Mouse (Mus musculus): Measurements from ENCODE around the gene Ifi27. TPM values are rescaled to one million over a fixed set of nuclear protein-coding genes. Genes with fewer than 3 reads are reported as not detected.
"Not testable (repeated sequence)": the region's sequence is repeated elsewhere in the genome, so short reads cannot be mapped to it uniquely, and the experiment has no call there.

The Ifi27 gene
- polyA plus RNA-seq, 2 experiments: 50.5 to 87.1 TPM

GRCm38 (mm10) chr12:103482781-103483180, 48.8 kb downstream of the Ifi27 start:
- Histone ChIP-seq H3K4me3 (replicated peaks; ENCODE audit: low read length) (no peak overlapping the region), H3K4me1 (ENCODE audit: control insufficient read depth, insufficient read depth, low read length) (no peaks in the 10 kb centered on the region), H3K9me3 (ENCODE audit: control insufficient read depth, low read length) (no peaks in the 10 kb centered on the region), H3K4me2 (replicated peaks; ENCODE audit: low read depth, low read length, severe bottlenecking) (no peak overlapping the region), H3K27ac (replicated peaks; ENCODE audit: low read depth, low read length) (no peak overlapping the region), H3K9ac (ENCODE audit: low read depth, low read length, severe bottlenecking) (no peak overlapping the region), H3K36me3 (ENCODE audit: control insufficient read depth, insufficient read depth, low read length) (no peaks in the 10 kb centered on the region), H3K27me3 (ENCODE audit: control insufficient read depth, insufficient read depth, low read length) (no peaks in the 10 kb centered on the region)
- TF ChIP-seq POLR2A (IDR thresholded peaks at IDR 0.05; ENCODE audit: borderline replicate concordance, extremely low read depth, insufficient read depth, insufficient read length): no peak
- no peak for DNase-seq (ENCODE audit: low spot score)
- ATAC-seq (ENCODE audit: low FRiP score, low read depth): no peak
- 69% methylated on average over 2 of the region's 2 CpGs for WGBS

- H3K9me3 ChIP-seq (ENCODE audit: control insufficient read depth, low read length); DNase-seq (ENCODE audit: low spot score); ATAC-seq (ENCODE audit: low FRiP score, low read depth); H3K27ac ChIP-seq (replicated peaks; ENCODE audit: low read depth, low read length); H3K4me3 ChIP-seq (replicated peaks; ENCODE audit: low read length); H3K4me2 ChIP-seq (replicated peaks; ENCODE audit: low read depth, low read length, severe bottlenecking); H3K27me3 ChIP-seq (ENCODE audit: control insufficient read depth, insufficient read depth, low read length); H3K4me1 ChIP-seq (ENCODE audit: control insufficient read depth, insufficient read depth, low read length); H3K9ac ChIP-seq (ENCODE audit: low read depth, low read length, severe bottlenecking); H3K36me3 ChIP-seq (ENCODE audit: control insufficient read depth, insufficient read depth, low read length): not testable (repeated sequence)
- 63% methylated on average over 9 of the region's 9 CpGs for WGBS
Measured at GRCm38 (mm10) chr12:103484200-103484972, 50.4 kb downstream of the Ifi27 start.

DNA sequence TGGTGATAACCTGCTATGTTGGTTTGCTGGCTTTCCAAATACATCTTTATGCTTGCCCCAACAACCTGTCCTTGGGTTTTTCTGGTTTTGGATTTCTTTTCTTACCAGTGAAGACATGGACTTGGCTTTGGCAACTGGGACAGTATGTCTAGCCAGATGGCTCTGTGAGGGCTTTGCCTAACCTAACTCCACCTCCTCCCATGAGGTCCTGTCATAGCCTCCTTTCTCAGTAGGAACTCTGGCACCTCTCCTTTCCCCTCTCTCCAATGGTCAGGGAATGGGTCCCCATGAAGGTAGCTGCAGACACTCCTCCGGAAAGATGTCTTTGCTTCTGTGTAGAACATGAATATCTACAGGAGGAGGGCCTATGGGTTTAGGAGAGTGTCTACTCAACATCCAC, 52.7 kb downstream of the Ifi27 start:
- Histone ChIP-seq H3K36me3 (ENCODE audit: control insufficient read depth, insufficient read depth, low read length) (no peaks in the 10 kb centered on the region), H3K27me3 (ENCODE audit: control insufficient read depth, insufficient read depth, low read length) (no peaks in the 10 kb centered on the region), H3K4me2 (replicated peaks; ENCODE audit: low read depth, low read length, severe bottlenecking) (no peak overlapping the region), H3K27ac (replicated peaks; ENCODE audit: low read depth, low read length) (no peak overlapping the region), H3K9me3 (ENCODE audit: control insufficient read depth, low read length) (no peaks in the 10 kb centered on the region), H3K4me1 (ENCODE audit: control insufficient read depth, insufficient read depth, low read length) (no peaks in the 10 kb centered on the region), H3K4me3 (replicated peaks; ENCODE audit: low read length) (no peak overlapping the region), H3K9ac (ENCODE audit: low read depth, low read length, severe bottlenecking) (no peak overlapping the region)
- no peak for TF ChIP-seq POLR2A (IDR thresholded peaks at IDR 0.05; ENCODE audit: borderline replicate concordance, extremely low read depth, insufficient read depth, insufficient read length)
- 87% methylated on average over 1 of the region's 1 CpGs for WGBS
- ATAC-seq (ENCODE audit: low FRiP score, low read depth): no peak
- no peak for DNase-seq (ENCODE audit: low spot score)

DNA sequence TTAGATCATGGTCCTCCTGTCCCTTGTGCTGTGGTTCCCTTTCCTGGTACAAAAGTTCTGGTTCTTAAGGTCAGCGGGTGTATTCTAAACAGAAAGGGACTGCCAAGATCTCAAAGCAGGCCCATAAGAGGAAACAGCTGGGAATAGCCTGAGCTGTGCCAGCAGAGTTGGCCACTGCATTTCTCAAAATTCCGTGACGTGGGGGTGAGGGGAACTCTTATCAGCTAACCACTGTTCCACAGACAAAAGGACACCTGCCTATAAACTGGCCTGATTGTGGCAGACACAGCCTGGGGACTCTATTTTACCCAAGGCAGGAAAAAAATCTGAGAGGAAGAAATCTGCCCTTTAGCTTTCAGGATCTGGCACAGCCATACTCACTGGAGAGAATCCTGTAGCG, 53.3 kb downstream of the Ifi27 start:
- Histone ChIP-seq H3K4me3 (replicated peaks; ENCODE audit: low read length) (no peak overlapping the region), H3K9me3 (ENCODE audit: control insufficient read depth, low read length) (no peaks in the 10 kb centered on the region), H3K27me3 (ENCODE audit: control insufficient read depth, insufficient read depth, low read length) (no peaks in the 10 kb centered on the region), H3K36me3 (ENCODE audit: control insufficient read depth, insufficient read depth, low read length) (no peaks in the 10 kb centered on the region), H3K27ac (replicated peaks; ENCODE audit: low read depth, low read length) (no peak overlapping the region), H3K9ac (ENCODE audit: low read depth, low read length, severe bottlenecking) (no peak overlapping the region), H3K4me1 (ENCODE audit: control insufficient read depth, insufficient read depth, low read length) (no peaks in the 10 kb centered on the region), H3K4me2 (replicated peaks; ENCODE audit: low read depth, low read length, severe bottlenecking) (no peak overlapping the region)
- DNase-seq (ENCODE audit: low spot score) (no peak), ATAC-seq (ENCODE audit: low FRiP score, low read depth) (no peak)
- no peak for TF ChIP-seq POLR2A (IDR thresholded peaks at IDR 0.05; ENCODE audit: borderline replicate concordance, extremely low read depth, insufficient read depth, insufficient read length)
- 56% methylated on average over 4 of the region's 4 CpGs for WGBS

- WGBS: 65% methylated on average over 2 of the region's 2 CpGs
- Histone ChIP-seq H3K36me3 (ENCODE audit: control insufficient read depth, insufficient read depth, low read length) (no peaks in the 10 kb centered on the region), H3K27me3 (ENCODE audit: control insufficient read depth, insufficient read depth, low read length) (no peaks in the 10 kb centered on the region), H3K27ac (replicated peaks; ENCODE audit: low read depth, low read length) (no peak overlapping the region), H3K4me1 (ENCODE audit: control insufficient read depth, insufficient read depth, low read length) (no peaks in the 10 kb centered on the region), H3K9me3 (ENCODE audit: control insufficient read depth, low read length) (no peaks in the 10 kb centered on the region), H3K9ac (ENCODE audit: low read depth, low read length, severe bottlenecking) (no peak overlapping the region), H3K4me3 (replicated peaks; ENCODE audit: low read length) (no peak overlapping the region), H3K4me2 (replicated peaks; ENCODE audit: low read depth, low read length, severe bottlenecking) (no peak overlapping the region)
- ATAC-seq (ENCODE audit: low FRiP score, low read depth) (no peak), DNase-seq (ENCODE audit: low spot score) (no peak)
- no peak for TF ChIP-seq POLR2A (IDR thresholded peaks at IDR 0.05; ENCODE audit: borderline replicate concordance, extremely low read depth, insufficient read depth, insufficient read length)
Measured at GRCm38 (mm10) chr12:103487750-103488149, 53.7 kb downstream of the Ifi27 start.

Other genes starting within 250 kb of the Ifi27 start
- gene Prima1, start 192.1 kb upstream of the Ifi27 start, polyA plus RNA-seq (2012; rRNA removed): 1.5 and 1.6 TPM in 2 replicates
- 0.48 and 0.53 TPM in 2 replicates for gene Prima1, start 192.1 kb upstream of the Ifi27 start, polyA plus RNA-seq (2014; fragmentation: Nextera tagmentation; extraction: Ambion mirVana)
- 0.16 and 0.31 TPM in 2 replicates for gene Fam181a, start 123.2 kb upstream of the Ifi27 start, polyA plus RNA-seq (2012; rRNA removed)
- gene Fam181a, start 123.2 kb upstream of the Ifi27 start, polyA plus RNA-seq (2014; fragmentation: Nextera tagmentation; extraction: Ambion mirVana): 0.14 TPM in 1 of 2 replicates, not detected in the other
- gene Asb2, start 78.2 kb upstream of the Ifi27 start, polyA plus RNA-seq (2012; rRNA removed): 13.8 and 18.2 TPM in 2 replicates
- 7.4 and 11.7 TPM in 2 replicates for gene Asb2, start 78.2 kb upstream of the Ifi27 start, polyA plus RNA-seq (2014; fragmentation: Nextera tagmentation; extraction: Ambion mirVana)
- 9.5 and 10.5 TPM in 2 replicates for gene Otub2, start 45.5 kb upstream of the Ifi27 start, polyA plus RNA-seq (2012; rRNA removed)
- 13.2 and 14.0 TPM in 2 replicates for gene Otub2, start 45.5 kb upstream of the Ifi27 start, polyA plus RNA-seq (2014; fragmentation: Nextera tagmentation; extraction: Ambion mirVana)
- gene 9330161L09Rik, start 26.4 kb upstream of the Ifi27 start, polyA plus RNA-seq (2012; rRNA removed): 0.47 and 1.0 TPM in 2 replicates
- gene 9330161L09Rik, start 26.4 kb upstream of the Ifi27 start, polyA plus RNA-seq (2014; fragmentation: Nextera tagmentation; extraction: Ambion mirVana): 0.32 and 0.68 TPM in 2 replicates
- 44.1 and 53.2 TPM in 2 replicates for gene Ddx24, start 8.4 kb upstream of the Ifi27 start, polyA plus RNA-seq (2012; rRNA removed)
- 81.5 and 91.3 TPM in 2 replicates for gene Ddx24, start 8.4 kb upstream of the Ifi27 start, polyA plus RNA-seq (2014; fragmentation: Nextera tagmentation; extraction: Ambion mirVana)
- 10.2 and 14.8 TPM in 2 replicates for gene Ifi27l2a, start 9.5 kb downstream of the Ifi27 start, polyA plus RNA-seq (2012; rRNA removed)
- 12.3 and 14.0 TPM in 2 replicates for gene Ifi27l2a, start 9.5 kb downstream of the Ifi27 start, polyA plus RNA-seq (2014; fragmentation: Nextera tagmentation; extraction: Ambion mirVana)
- not detected in 2 replicates for gene Ifi27l2b, start 23.0 kb downstream of the Ifi27 start, polyA plus RNA-seq (2012; rRNA removed)
- gene Ifi27l2b, start 23.0 kb downstream of the Ifi27 start, polyA plus RNA-seq (2014; fragmentation: Nextera tagmentation; extraction: Ambion mirVana): not detected in 2 replicates
- 1.4 and 1.9 TPM in 2 replicates for gene Ppp4r4, start 98.1 kb downstream of the Ifi27 start, polyA plus RNA-seq (2012; rRNA removed)
- 0.62 and 1.2 TPM in 2 replicates for gene Ppp4r4, start 98.1 kb downstream of the Ifi27 start, polyA plus RNA-seq (2014; fragmentation: Nextera tagmentation; extraction: Ambion mirVana)
- gene Serpina10, start 197.2 kb downstream of the Ifi27 start, polyA plus RNA-seq (2012; rRNA removed): 0.01 TPM in 1 of 2 replicates, not detected in the other
- gene Serpina10, start 197.2 kb downstream of the Ifi27 start, polyA plus RNA-seq (2014; fragmentation: Nextera tagmentation; extraction: Ambion mirVana): not detected in 2 replicates
- 0.04 and 0.34 TPM in 2 replicates for gene Serpina6, start 223.0 kb downstream of the Ifi27 start, polyA plus RNA-seq (2012; rRNA removed)
- gene Serpina6, start 223.0 kb downstream of the Ifi27 start, polyA plus RNA-seq (2014; fragmentation: Nextera tagmentation; extraction: Ambion mirVana): not detected in 2 replicates
- gene Serpina16, start 241.9 kb downstream of the Ifi27 start, polyA plus RNA-seq (2012; rRNA removed): not detected in 2 replicates
- gene Serpina16, start 241.9 kb downstream of the Ifi27 start, polyA plus RNA-seq (2014; fragmentation: Nextera tagmentation; extraction: Ambion mirVana): not detected in 2 replicates

Measured in limb, embryonic 14.5 days (tissue).